30 mouse cellular contexts compared by ENCODE assay signal in genomic region chr15:94482555-94482954, GRCm38 (mm10). TPM values are rescaled to one million over a fixed set of nuclear protein-coding genes. Genes with fewer than 3 reads are reported as not detected.
"Had no signal": no experiment of that assay in that cellular context is flagged by ENCODE, and none has a peak within 500 bp of the region (broad histone marks: within the 10 kb centered on the region; RNA-seq: fewer than 3 reads in every experiment).

No protein-coding gene starts in this region.

- H3K4me2 ChIP-seq: heart, embryonic 11.5 days; heart, embryonic 13.5 days; heart, embryonic 15.5 days; hindbrain, embryonic 13.5 days; hindbrain, embryonic 15.5 days; kidney, embryonic 15.5 days; limb, embryonic 12.5 days; liver, embryonic 11.5 days; liver, embryonic 13.5 days; liver, embryonic 15.5 days had no signal

- ATAC-seq: hindbrain, postnatal 0 days; intestine, embryonic 16.5 days; liver, postnatal 0 days had no signal

- H3K36me3 ChIP-seq: heart, embryonic 13.5 days; heart, embryonic 15.5 days; hindbrain, embryonic 13.5 days; hindbrain, embryonic 15.5 days; kidney, embryonic 15.5 days; limb, embryonic 10.5 days; limb, embryonic 12.5 days; liver, embryonic 13.5 days; liver, embryonic 15.5 days had no signal

- H3K27me3 ChIP-seq: heart, embryonic 13.5 days; heart, embryonic 15.5 days; hindbrain, embryonic 13.5 days; hindbrain, embryonic 15.5 days; kidney, embryonic 15.5 days; limb, embryonic 12.5 days; liver, embryonic 13.5 days; liver, embryonic 15.5 days had no signal

- H3K27ac ChIP-seq: heart, adult 2 months; heart, embryonic 13.5 days; heart, embryonic 15.5 days; hindbrain, embryonic 13.5 days; hindbrain, embryonic 15.5 days; hindbrain, postnatal 0 days; kidney, embryonic 15.5 days; kidney, postnatal 0 days; limb, embryonic 10.5 days; limb, embryonic 12.5 days; liver, embryonic 13.5 days; liver, embryonic 15.5 days had no signal

- DNase-seq: gastrocnemius, postnatal 14 days; gastrocnemius, postnatal 36 days; heart, adult 11 months; heart, adult 2 months; heart, postnatal 14 days; heart, postnatal 36 days; kidney, adult 11 months; kidney, adult 2 months; kidney, adult 9 months; kidney, postnatal 14 days; kidney, postnatal 36 days; layer of hippocampus, adult 9-11 months; layer of hippocampus, postnatal 36 days; liver; liver, embryonic 13.5 days; liver, postnatal 0 days had no signal

- H3K4me3 ChIP-seq: heart, adult 2 months; heart, embryonic 13.5 days; heart, embryonic 15.5 days; hindbrain, embryonic 13.5 days; hindbrain, embryonic 15.5 days; kidney, embryonic 15.5 days; limb, embryonic 10.5 days; limb, embryonic 12.5 days; liver, embryonic 13.5 days; liver, embryonic 15.5 days had no signal

- H3K4me1 ChIP-seq: heart, embryonic 13.5 days; heart, embryonic 15.5 days; liver, embryonic 13.5 days; liver, embryonic 15.5 days had no signal

- H3K9ac ChIP-seq: heart, embryonic 13.5 days; heart, embryonic 15.5 days; hindbrain, embryonic 13.5 days; hindbrain, embryonic 15.5 days; kidney, embryonic 15.5 days; limb, embryonic 12.5 days; liver, embryonic 13.5 days; liver, embryonic 15.5 days; liver, postnatal 0 days had no signal

- H3K9me3 ChIP-seq: heart, embryonic 13.5 days; heart, embryonic 15.5 days; hindbrain, embryonic 13.5 days; hindbrain, embryonic 15.5 days; kidney, embryonic 15.5 days; limb, embryonic 10.5 days; limb, embryonic 12.5 days; liver, embryonic 13.5 days; liver, embryonic 15.5 days had no signal

RNA-seq across cellular contexts. Expression of gene Adamts20, which starts 17.3 kb away (rescaled TPM):
- total RNA-seq: hematopoietic stem cell, adult 5-6 weeks had no signal
- polyA plus RNA-seq: liver, postnatal 0 days had no signal
